Mouse (Mus musculus) heart, embryonic 11.5 days (tissue): ENCODE results near the gene Plxdc2. TPM values are rescaled to one million over a fixed set of nuclear protein-coding genes. Genes with fewer than 3 reads are reported as not detected.
"Not testable (repeated sequence)": the region's sequence is repeated elsewhere in the genome, so short reads cannot be mapped to it uniquely, and the experiment has no call there.

Experiments used
- ATAC-seq: fragments of 200-750 bp; cut with Nextera tagmentation; replicated peaks from 2 replicates; pipeline ENCODE4 v1.8.0; 2017; ENCODE audit warnings: moderate library complexity; ENCODE audit not compliant: insufficient number of reproducible peaks, low FRiP score, low TSS enrichment
- H3K27ac ChIP-seq: fragments of 300-500 bp; sonication (generic); 2 replicates; pipeline ENCODE4 v1.5.1; 2014; ENCODE audit warnings: mild to moderate bottlenecking, low read depth, low read length
- H3K27me3 ChIP-seq: fragments of 300-500 bp; sonication (generic); 2 replicates; pipeline ENCODE4 v1.6.1; 2014; ENCODE audit warnings: mild to moderate bottlenecking, low read length, mixed read lengths; ENCODE audit not compliant: control insufficient read depth, insufficient read depth
- H3K36me3 ChIP-seq: fragments of 300-500 bp; sonication (generic); 2 replicates; pipeline ENCODE4 v1.6.1; 2014; ENCODE audit warnings: mild to moderate bottlenecking, low read length, moderate library complexity, mixed read lengths; ENCODE audit not compliant: control insufficient read depth, insufficient read depth
- H3K4me1 ChIP-seq: fragments of 300-500 bp; sonication (generic); 2 replicates; pipeline ENCODE4 v1.6.1; 2014; ENCODE audit warnings: low read length; ENCODE audit not compliant: control insufficient read depth, insufficient read depth
- H3K4me2 ChIP-seq: fragments of 300-500 bp; sonication (generic); 2 replicates; pipeline ENCODE4 v1.6.1; 2014; ENCODE audit warnings: mild to moderate bottlenecking, moderate library complexity
- H3K4me3 ChIP-seq: fragments of 300-500 bp; sonication (generic); 2 replicates; pipeline ENCODE4 v1.5.1; 2014; ENCODE audit warnings: low read depth, low read length
- H3K9ac ChIP-seq: fragments of 300-500 bp; sonication (generic); 2 replicates; pipeline ENCODE4 v1.6.1; 2014; ENCODE audit warnings: mild to moderate bottlenecking, low read depth, low read length, moderate library complexity
- H3K9me3 ChIP-seq: fragments of 300-500 bp; sonication (generic); replicated peaks from 2 replicates; pipeline ENCODE4 v1.6.1; 2016; ENCODE audit warnings: low read length; ENCODE audit not compliant: control insufficient read depth
- WGBS: fragments of 180-500 bp; shearing (Covaris S2); extraction: QIAGEN DNeasy Blood & Tissue Kit; methylation state at CpG from one replicate; pipeline ENCODE4 v1.1.7; 2014; ENCODE audit not compliant: insufficient replicate concordance; 5-methylcytosine and 5-hydroxymethylcytosine counted together
- polyA plus RNA-seq: library from polyadenylated mRNA; unstranded; fragments of >200 nt; fragmentation: Nextera tagmentation; extraction: Ambion mirVana; gene quantifications from 2 replicates; pipeline ENCODE4 v1.2.1, GENCODE M21; 2014

The Plxdc2 gene
- polyA plus RNA-seq, 1 experiment from 2014 or later, result 18.4 TPM

DNA sequence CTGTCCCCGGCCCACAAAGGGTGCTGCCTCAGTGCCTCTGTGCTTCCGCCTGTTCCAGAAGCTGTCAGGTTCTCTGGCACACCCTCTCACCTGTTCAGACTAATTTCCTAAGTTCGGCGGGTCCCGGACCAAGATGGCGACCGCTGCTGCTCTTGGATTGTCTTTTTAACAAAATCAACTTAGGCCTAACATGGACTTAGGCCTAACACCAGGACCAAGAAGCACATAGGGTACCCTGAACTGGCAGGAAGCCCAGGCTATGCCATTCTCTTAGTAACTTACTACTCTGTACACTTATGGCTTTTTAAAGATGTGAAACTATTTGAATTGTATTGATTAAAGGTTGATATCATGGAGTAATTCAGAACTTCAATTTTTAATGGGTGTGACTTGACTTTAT lies 413.0 kb downstream of the Plxdc2 start:
- H3K36me3 ChIP-seq, H3K4me1 ChIP-seq, H3K4me2 ChIP-seq, H3K4me3 ChIP-seq, H3K27me3 ChIP-seq, ATAC-seq, H3K9me3 ChIP-seq, H3K9ac ChIP-seq, H3K27ac ChIP-seq: not testable (repeated sequence)
- 84% methylated on average over 5 of the region's 7 CpGs for WGBS

DNA sequence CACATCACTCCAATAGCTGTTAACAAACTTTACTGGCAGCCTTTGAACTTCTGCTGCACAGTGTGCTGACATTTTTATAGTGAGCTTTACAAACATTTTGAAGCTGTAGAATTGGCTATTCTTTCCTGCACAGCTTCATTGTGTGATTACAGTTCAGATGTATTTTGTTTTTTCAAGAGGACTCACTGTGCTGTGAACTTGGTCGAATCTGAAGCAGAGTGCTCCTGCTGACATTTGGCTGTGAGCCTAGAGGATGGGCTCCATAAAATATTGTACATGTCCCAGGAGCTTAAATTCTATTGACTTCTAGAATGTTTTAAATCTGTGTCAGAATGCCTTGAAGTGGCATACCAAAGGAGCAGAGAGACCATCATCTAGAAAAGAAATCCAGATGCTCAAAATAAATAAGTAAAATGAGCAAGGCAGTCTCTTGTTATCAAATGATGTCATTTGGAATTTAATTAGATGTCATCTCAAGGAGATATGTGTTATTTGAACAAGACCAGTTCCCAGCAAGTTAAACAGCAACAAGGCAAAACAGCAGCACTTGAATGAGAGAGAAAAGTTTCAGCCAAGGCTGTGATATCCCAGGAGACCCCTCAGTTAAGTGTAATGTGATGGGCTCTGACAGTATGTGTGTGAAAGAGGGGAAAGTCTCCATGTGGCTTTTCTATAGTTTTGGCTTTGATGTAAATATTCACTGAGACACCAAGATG lies 417.5 kb downstream of the Plxdc2 start:
- Histone ChIP-seq H3K27me3 (no peaks in the 10 kb centered on the region), H3K4me3 (no peak overlapping the region), H3K9ac (no peak overlapping the region), H3K9me3 (no peaks in the 10 kb centered on the region), H3K36me3 (no peaks in the 10 kb centered on the region), H3K4me1 (no peaks in the 10 kb centered on the region; the same call in 1 of the 2 replicates), H3K4me2 (no peak overlapping the region), H3K27ac (no peak overlapping the region)
- no peak for ATAC-seq
- WGBS, result 32% methylated on average over 1 of the region's 1 CpGs

DNA sequence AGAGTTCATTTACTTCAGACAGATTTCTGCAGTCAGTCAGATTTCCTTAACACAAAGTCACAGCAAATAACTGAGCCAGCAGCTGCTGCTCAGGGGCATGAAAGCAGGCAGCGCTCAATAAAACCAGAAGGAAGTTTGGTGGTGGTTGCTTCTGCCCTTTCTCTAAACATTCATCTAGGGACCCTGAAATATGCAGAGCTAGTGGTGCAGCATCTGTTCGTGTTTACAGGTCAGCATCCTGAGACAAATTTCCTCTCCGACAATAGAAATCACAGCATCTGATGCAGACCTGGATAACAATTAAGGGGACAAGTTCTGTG lies 418.0 kb downstream of the Plxdc2 start:
- H3K4me3 ChIP-seq, result no peak overlapping the region
- no peaks in the 10 kb centered on the region for H3K36me3 ChIP-seq
- H3K27ac ChIP-seq, result no peak overlapping the region
- no peak overlapping the region for H3K4me2 ChIP-seq
- no peaks in the 10 kb centered on the region for H3K27me3 ChIP-seq
- H3K4me1 ChIP-seq, result no peaks in the 10 kb centered on the region; the same call in 1 of the 2 replicates
- no peak for ATAC-seq
- WGBS, result 62% methylated on average over 3 of the region's 3 CpGs
- H3K9me3 ChIP-seq, result no peaks in the 10 kb centered on the region
- no peak overlapping the region for H3K9ac ChIP-seq

DNA sequence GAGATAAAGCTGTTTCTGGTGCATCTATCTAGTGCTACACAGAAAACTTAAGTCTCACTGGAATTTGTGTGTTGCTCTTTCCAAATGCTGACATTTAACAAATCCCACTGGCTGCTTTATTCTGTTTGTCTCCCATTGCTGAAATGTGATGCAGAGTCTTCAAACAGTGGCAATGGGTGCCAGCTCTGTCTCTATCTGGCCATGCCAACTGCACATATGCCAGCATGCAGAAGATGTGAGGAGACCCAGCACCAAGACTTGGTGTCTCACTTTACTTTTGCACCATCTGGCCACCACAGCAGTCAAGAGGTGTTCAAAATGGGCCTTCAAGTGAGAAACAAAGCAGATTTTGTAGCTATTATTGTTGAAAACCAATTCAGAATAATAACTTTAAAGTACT lies 439.2 kb downstream of the Plxdc2 start:
- no peaks in the 10 kb centered on the region for H3K4me1 ChIP-seq
- H3K4me3 ChIP-seq, result no peak overlapping the region
- H3K36me3 ChIP-seq, result no peaks in the 10 kb centered on the region
- no peak overlapping the region for H3K4me2 ChIP-seq
- H3K9me3 ChIP-seq, result no peaks in the 10 kb centered on the region
- no peak for ATAC-seq
- no peak overlapping the region for H3K27ac ChIP-seq
- H3K9ac ChIP-seq, result no peak overlapping the region
- no peaks in the 10 kb centered on the region for H3K27me3 ChIP-seq
